Mouse (Mus musculus) G1E (cell line): ENCODE measurements around the gene Pex14.

Experiments used
- CTCF ChIP-seq: IDR thresholded peaks from 2 replicates; pipeline ENCODE4 v1.5.1; 2012; ENCODE audit warnings: low read depth, low read length, inconsistent platforms, mixed read lengths
- GATA1 ChIP-seq: IDR thresholded peaks from 2 replicates; pipeline ENCODE4 v1.6.1; 2012; ENCODE audit warnings: borderline replicate concordance, low read length, inconsistent platforms, mixed read lengths
- GATA2 ChIP-seq: IDR thresholded peaks from 2 replicates; pipeline ENCODE4 v1.6.1; 2012; ENCODE audit warnings: low read depth, low read length, inconsistent platforms, borderline replicate concordance
- TAL1 ChIP-seq: conservative IDR thresholded peaks from 2 replicates; pipeline ENCODE4 v1.6.1; 2012; ENCODE audit warnings: low read depth, low read length, inconsistent platforms, mixed read lengths

- no peak for TF ChIP-seq TAL1
- no peak for TF ChIP-seq CTCF
- no peak for TF ChIP-seq GATA2
- no peak for TF ChIP-seq GATA1
Observed at GRCm38 (mm10) chr4:149131021-149131752, 31.5 kb upstream of the Pex14 start.
